Mouse (Mus musculus): ENCODE results near the gene Bmt2.

The Bmt2 gene

DNA sequence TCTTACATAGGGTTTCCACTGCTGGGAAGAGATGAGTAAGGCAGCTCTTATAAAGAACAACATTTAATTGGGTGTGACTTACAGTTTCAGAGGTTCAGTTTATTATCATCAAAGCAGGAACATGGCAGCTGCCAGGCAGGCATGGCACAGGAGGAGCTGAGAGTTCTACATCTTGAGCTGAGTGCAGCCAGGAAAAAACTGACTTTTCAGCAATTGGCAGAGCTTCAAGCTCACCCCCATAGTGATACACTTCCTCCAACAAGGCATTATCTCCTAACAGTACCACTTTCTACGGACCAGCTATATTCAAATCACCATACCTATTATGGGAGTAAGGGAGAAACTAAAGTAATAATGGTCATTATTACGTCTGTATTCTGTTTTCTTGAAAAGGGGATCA lies 58.1 kb downstream of the Bmt2 start:
- DNase-seq (ENCODE audit: extremely low read depth, low read depth): no peak

DNA sequence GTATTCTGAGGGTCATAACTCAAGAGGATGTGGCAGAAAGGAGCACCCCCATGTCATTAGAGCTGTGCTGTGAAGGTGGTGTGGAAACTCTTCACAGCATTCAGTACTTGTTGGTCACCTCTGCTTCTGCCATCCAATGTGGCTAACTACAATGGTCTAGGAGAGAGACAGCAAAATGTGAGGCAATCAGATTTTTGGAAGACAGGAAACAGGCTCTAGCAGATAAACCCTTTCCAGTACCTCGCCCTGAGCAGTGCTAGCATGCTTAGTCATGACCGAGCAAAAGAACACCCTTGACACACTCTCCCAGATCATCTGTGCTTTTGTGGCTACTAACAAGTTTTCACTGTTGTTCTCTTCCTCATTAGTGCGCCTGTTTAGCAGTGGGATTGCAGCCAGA lies 60.7 kb downstream of the Bmt2 start:
- peak; percentile 83 for DNase-seq (ENCODE audit: extremely low read depth, low read depth)

DNA sequence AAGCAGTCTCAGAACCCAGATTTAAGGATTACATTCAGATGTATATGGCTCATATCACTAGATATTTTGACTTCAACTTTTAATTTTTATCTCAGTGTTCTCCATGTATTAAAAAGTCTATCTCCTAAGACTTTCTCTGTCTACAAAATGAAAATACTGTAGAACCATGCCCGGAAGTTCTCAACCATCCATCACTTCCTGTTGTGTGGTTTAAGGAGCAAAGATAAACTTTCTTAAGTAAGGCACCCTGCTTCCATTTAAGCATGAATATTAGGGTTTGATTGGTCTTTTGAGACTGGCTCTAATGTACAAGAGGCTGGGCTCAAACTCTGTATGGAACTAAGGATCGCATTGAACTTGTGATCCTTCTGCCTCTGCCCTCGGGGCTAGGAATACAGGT lies 63.2 kb downstream of the Bmt2 start:
- no peak for DNase-seq (ENCODE audit: extremely low read depth, low read depth)

GRCm38 (mm10) chr6:13613671-13614070 lies 64.1 kb downstream of the Bmt2 start:
- DNase-seq (ENCODE audit: extremely low read depth, low read depth): no peak

GRCm38 (mm10) chr6:13610869-13611268 lies 66.9 kb downstream of the Bmt2 start:
- DNase-seq (ENCODE audit: extremely low read depth, low read depth): no peak

DNA sequence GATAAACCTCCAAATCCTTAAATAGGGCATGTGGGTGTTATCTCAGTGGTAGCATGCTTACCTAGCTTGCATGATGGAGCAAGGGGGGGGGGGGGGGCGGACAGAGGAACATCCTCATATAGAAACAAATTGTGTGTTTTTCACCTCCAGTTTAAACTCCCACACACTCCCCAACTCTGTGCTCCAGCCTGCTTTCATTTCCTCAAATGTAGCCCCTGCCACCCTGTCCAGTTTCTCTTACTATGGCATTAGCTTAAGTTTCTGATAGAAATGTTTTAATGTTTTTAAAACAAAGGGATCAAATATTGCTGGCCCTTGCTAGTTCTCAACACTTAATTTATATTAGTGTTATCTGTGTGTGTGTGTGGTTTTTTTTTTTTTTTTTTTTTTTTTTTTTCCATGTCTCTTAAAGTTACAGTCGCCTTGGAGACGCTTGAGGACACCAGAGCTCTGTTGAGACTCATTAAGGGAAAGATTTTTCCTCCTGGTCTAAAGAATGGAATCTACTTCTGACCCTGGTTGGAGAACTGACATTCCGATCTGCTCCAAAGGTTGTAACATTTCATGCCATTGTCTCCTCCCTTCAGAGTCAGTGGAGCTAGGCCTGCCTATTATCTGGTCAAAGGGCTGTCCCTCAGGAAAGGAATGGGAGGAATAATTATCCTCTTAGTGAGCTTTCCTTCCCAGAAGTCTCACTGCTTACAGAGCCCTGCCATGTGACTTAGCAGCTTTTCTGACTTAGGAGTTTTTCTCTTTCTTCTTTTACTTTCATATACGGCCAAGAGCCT lies 68.2 kb downstream of the Bmt2 start:
- DNase-seq (ENCODE audit: extremely low read depth, low read depth): no peak

DNA sequence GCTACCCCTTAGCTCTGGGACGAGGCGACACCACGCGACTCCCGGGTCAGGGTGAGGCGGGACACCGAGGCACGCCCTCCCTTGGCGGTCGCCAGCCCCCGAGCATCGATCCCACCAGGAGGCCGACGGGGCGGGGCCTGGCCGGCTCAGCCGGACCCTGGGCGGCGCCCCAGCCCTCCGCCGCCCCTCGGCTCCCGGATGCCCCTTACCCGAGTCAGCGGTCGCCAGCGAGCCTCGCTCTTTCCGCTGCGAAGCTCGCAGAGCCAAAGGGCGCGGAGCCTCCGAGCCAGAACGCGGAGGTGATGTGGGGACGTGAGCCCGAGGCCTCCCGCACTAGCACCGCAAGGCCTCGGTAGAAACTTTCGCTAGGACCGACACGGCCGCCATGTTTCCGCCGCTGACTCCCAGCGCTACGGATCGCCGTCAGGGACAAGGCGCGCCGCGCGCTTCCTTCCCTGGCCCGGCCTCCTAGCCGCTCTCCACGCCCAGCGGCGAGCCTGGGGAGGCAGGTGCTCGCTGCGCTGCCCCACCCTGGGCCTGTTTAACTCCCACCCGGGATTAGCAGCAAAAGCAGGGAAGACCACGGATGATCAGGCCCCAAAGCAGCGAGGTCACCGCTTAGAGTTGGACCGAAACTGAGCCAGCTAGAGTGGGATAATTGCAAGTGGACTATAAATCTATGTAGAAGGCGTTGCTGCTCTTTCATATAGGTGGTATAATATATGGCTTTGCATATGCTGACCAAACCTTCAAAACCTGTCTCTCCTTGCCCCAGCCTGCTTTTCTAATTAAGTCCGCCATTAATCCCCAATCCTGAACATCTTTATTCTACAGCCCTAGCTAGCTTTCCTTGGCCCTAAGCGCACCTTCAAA lies 69.9 kb downstream of the Bmt2 start, which contains the start of gene Tmem168:
TSS of gene Tmem168 (minus strand) at position 480 of the 873 bp plus-strand sequence.
- no peak for DNase-seq (ENCODE audit: extremely low read depth, low read depth)

DNA sequence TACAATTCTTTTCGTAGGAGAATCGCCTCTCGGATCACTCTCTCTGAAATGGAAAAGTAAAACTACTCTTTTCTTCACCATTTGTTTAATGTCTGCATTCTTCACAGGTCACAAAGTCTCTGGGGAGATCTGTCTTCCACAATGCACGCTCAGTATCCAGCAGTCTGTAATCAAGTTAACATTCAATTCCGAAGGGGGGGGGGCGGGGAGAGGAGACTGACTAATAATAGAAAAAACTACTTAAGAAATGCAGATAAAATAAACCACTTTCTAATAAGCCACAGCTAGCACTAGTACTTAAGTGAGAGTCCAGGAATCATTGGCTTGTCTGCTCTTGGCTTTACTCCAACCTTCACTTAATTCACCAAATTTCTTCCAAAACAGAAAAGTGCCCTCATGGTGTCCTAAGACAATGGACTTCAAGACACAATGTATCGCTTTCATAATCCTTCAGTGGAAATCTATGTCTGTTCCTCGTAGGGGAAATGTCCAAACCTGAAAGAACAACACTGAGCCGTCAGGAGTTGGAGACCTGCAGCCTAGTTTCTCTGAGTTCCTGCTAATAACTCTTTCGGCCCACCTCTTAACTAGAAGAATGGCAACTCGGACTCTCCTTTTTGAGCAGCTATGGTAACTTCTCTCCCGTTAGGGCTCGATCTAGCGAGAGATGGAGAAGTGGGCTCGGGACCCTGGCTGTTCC lies 70.7 kb downstream of the Bmt2 start:
- no peak for DNase-seq (ENCODE audit: extremely low read depth, low read depth)

- no peak for DNase-seq (ENCODE audit: extremely low read depth, low read depth)
Measured at GRCm38 (mm10) chr6:13606394-13606793, 71.4 kb downstream of the Bmt2 start.

- no peak for DNase-seq (ENCODE audit: extremely low read depth, low read depth)
Measured at GRCm38 (mm10) chr6:13603134-13603533, 74.6 kb downstream of the Bmt2 start.

DNA sequence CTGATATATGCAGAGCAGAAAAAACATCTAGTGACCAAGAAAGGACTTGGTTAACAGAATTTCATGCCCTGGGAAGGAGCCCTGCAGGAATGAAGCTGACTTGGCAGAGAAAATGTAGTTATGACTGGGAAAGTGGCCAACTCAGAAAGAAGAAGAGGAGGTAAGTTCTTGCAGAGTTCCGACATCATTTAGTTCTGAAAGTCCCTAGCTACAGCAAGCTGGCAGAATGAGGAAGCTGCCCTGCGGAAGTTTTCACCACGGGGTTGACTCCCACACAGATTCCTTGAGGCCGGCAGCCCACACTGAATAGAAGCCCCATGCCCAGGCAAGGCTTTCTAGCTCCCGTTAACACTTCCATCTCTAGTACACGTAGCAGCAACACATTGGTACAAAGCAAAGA lies 76.2 kb downstream of the Bmt2 start:
- peak; percentile 84 for DNase-seq (ENCODE audit: extremely low read depth, low read depth)

- DNase-seq (ENCODE audit: extremely low read depth, low read depth): no peak
Measured at GRCm38 (mm10) chr6:13598239-13598923, 79.4 kb downstream of the Bmt2 start.

DNA sequence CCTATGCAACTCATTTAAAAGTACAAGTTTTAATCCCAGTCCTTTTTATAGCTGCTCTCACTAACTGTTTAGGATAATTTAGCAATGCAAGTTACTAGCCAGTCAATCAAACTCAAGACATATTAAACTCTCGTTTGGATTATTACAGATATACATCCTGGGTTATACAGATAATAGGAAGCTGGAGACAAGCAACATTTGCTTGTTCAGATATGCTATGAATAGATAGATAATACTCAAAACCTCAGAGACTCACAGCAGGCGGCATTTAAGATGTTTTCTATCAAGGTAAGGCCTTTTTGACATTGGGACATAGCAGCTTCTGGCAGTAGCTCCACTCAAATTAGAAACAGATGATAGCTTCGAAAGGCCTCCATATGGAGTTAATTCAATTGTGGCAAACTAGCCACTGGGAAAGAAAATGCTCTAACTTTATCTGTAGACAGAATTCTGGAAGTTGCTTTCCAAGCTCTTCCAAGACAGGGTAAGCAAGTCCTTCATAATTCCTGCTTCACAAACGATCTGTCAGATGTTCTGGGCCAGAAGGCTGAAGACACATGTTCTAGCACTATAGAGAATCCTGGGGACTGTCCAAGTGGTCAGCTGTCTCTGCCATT lies 84.9 kb downstream of the Bmt2 start:
- DNase-seq (ENCODE audit: extremely low read depth, low read depth): no peak

DNA sequence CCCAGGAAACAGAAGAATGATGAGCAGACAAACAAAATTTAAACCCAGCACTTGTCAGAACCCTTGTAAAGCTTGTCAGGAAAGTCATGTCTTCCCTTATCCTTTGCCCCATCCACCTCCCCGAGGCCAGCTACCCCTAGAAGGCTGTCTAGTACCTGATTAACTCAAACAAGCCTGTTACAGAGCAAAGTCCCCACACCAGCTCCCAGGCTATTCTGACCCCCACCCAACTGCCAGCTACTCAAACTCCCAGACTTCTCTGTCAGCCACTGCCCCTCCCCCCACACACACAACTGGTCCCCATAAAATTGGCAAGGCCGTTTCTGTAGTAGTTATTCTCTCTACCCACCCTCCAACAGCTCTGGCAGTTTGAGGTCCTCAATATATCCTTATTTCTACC lies 91.2 kb downstream of the Bmt2 start:
- no peak for DNase-seq (ENCODE audit: extremely low read depth, low read depth)

DNA sequence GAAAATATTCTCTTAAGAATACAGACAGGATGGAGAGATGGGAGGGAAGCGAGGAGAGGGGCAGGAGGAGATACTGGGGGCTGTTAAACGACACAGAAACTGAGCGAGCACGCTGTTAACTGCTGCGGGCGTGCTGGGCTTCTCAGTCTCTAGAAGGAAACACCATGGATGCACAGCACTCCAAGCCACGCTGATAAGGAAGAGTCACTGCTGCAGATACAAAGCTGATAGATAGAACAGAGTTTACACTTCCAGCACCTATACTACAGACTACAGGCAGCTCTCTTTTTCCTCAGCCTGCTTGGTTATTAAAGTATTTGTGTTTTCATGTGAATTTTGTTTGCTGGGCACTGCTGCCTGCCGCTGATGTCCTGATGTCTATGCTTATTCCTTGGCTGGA lies 91.6 kb downstream of the Bmt2 start:
- no peak for DNase-seq (ENCODE audit: extremely low read depth, low read depth)

- no peak for DNase-seq (ENCODE audit: extremely low read depth, low read depth)
Measured at GRCm38 (mm10) chr6:13584788-13585187, 93.0 kb downstream of the Bmt2 start.

DNA sequence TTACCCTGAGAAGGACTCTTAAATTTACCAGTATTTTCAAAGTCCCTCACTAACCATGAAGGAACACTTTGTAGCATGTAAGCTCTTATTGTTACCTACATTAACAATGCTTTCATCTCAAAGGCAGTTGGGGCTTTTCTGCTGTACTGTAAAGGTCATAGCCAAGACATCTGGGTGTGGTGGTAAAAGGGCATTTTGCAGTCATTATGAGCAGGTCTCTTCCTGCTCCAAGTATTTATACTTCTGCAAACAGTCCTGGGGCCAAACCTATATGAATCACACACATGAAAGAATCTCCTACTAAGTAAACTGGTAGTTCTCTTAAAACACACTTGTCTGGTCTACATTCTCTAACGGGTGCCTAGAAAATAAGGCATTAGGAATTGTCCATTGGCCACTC lies 95.7 kb downstream of the Bmt2 start:
- no peak for DNase-seq (ENCODE audit: extremely low read depth, low read depth)
